Mouse (Mus musculus): ENCODE results near the gene Cnksr1.

Gene Cnksr1

GRCm38 (mm10) chr4:134238279-134238651 lies at the start of gene Cnksr1:
Gene Cnksr1 (minus strand): TSS chr4:134238399.
- peak; percentile 80 to 83 for DNase-seq

- peak; percentile 86 to 89 for DNase-seq
Measured at GRCm38 (mm10) chr4:134287575-134288025, 49.4 kb upstream of the Cnksr1 start, which contains the start of gene Pdik1l. Gene Pdik1l (minus strand): TSS chr4:134287895.

GRCm38 (mm10) chr4:134287168-134287564 lies 49.0 kb upstream of the Cnksr1 start:
- peak; percentile 98 to 99 for DNase-seq

GRCm38 (mm10) chr4:134286226-134287167 lies 48.3 kb upstream of the Cnksr1 start:
- peak in 1 of 2 experiments; percentile 65 for DNase-seq

GRCm38 (mm10) chr4:134284942-134285341 lies 46.7 kb upstream of the Cnksr1 start:
- peak; percentile 30 to 34 for DNase-seq

- no peak for DNase-seq
Measured at GRCm38 (mm10) chr4:134273417-134274345, 35.5 kb upstream of the Cnksr1 start.

GRCm38 (mm10) chr4:134272731-134273416 lies 34.7 kb upstream of the Cnksr1 start:
- no peak for DNase-seq

GRCm38 (mm10) chr4:134271979-134272378 lies 33.8 kb upstream of the Cnksr1 start:
- DNase-seq = no peak

- DNase-seq = peak in 1 of 2 experiments; percentile 26
Measured at GRCm38 (mm10) chr4:134269622-134270021, 31.4 kb upstream of the Cnksr1 start.

- no peak for DNase-seq
Measured at GRCm38 (mm10) chr4:134268102-134268655, 30.0 kb upstream of the Cnksr1 start.

GRCm38 (mm10) chr4:134265860-134266585 lies 27.8 kb upstream of the Cnksr1 start:
- DNase-seq = no peak

- peak; percentile 80 to 83 for DNase-seq
Measured at GRCm38 (mm10) chr4:134263191-134263590, 25.0 kb upstream of the Cnksr1 start.

GRCm38 (mm10) chr4:134258354-134258753 lies 20.2 kb upstream of the Cnksr1 start:
- no peak for DNase-seq

GRCm38 (mm10) chr4:134257198-134258009 lies 19.2 kb upstream of the Cnksr1 start:
- DNase-seq = no peak

GRCm38 (mm10) chr4:134256407-134257197 lies 18.4 kb upstream of the Cnksr1 start:
- peak in 1 of 2 experiments; percentile 20 for DNase-seq

- DNase-seq = peak in 1 of 2 experiments; percentile 11
Measured at GRCm38 (mm10) chr4:134255854-134256253, 17.7 kb upstream of the Cnksr1 start.

- DNase-seq = no peak
Measured at GRCm38 (mm10) chr4:134254835-134255234, 16.6 kb upstream of the Cnksr1 start.

- peak in 1 of 2 experiments; percentile 10 for DNase-seq
Measured at GRCm38 (mm10) chr4:134253722-134254324, 15.6 kb upstream of the Cnksr1 start, which contains the start of gene Grrp1. Gene Grrp1 (minus strand): TSS chr4:134254106.
